Mouse (Mus musculus) T-helper 17 cell (primary cell): ENCODE data around the gene Pdzd2.

Experiments
- in situ Hi-C, 2 experiments: fragments of 300-600 bp; cut with MboI, MseI; formaldehyde crosslinking; loops; 1 replicate in 1 of 2; 2 replicates in 1 of 2; pipeline ENCODE4 v1.15.1; 2025; ENCODE audit warnings: high pct_unique_total_duplicates in 2 of 2

Gene Pdzd2

GRCm38 (mm10) chr15:12490969-12491368 is 248.8 kb downstream of the Pdzd2 start:
- in situ Hi-C loops: no loop called here

- in situ Hi-C loops: no loop called here
Observed at GRCm38 (mm10) chr15:12490527-12490926, 249.2 kb downstream of the Pdzd2 start.

- in situ Hi-C loops: no loop called here
Observed at GRCm38 (mm10) chr15:12488316-12488715, 251.4 kb downstream of the Pdzd2 start.

GRCm38 (mm10) chr15:12481261-12481660 is 258.5 kb downstream of the Pdzd2 start:
- in situ Hi-C loops: no loop called here

GRCm38 (mm10) chr15:12480369-12480768 is 259.4 kb downstream of the Pdzd2 start:
- in situ Hi-C loops: no loop called here

GRCm38 (mm10) chr15:12479326-12479725 is 260.4 kb downstream of the Pdzd2 start:
- in situ Hi-C loops: no loop called here

- in situ Hi-C loops: no loop called here
Observed at GRCm38 (mm10) chr15:12473596-12473995, 266.1 kb downstream of the Pdzd2 start.

GRCm38 (mm10) chr15:12472646-12473045 is 267.1 kb downstream of the Pdzd2 start:
- in situ Hi-C loops: no loop called here

GRCm38 (mm10) chr15:12470900-12471838 is 268.6 kb downstream of the Pdzd2 start:
- in situ Hi-C loops: no loop called here

GRCm38 (mm10) chr15:12468625-12469024 is 271.1 kb downstream of the Pdzd2 start:
- in situ Hi-C loops: no loop called here

- in situ Hi-C loops: no loop called here
Observed at GRCm38 (mm10) chr15:12465748-12466147, 274.0 kb downstream of the Pdzd2 start.

GRCm38 (mm10) chr15:12456808-12457207 is 282.9 kb downstream of the Pdzd2 start:
- in situ Hi-C loops: no loop called here

- in situ Hi-C loops: no loop called here
Observed at GRCm38 (mm10) chr15:12453343-12453742, 286.4 kb downstream of the Pdzd2 start.

- in situ Hi-C loops: no loop called here
Observed at GRCm38 (mm10) chr15:12452141-12452995, 287.4 kb downstream of the Pdzd2 start.

- in situ Hi-C loops: no loop called here
Observed at GRCm38 (mm10) chr15:12451448-12451847, 288.3 kb downstream of the Pdzd2 start.

GRCm38 (mm10) chr15:12450790-12451189 is 288.9 kb downstream of the Pdzd2 start:
- in situ Hi-C loops: no loop called here

GRCm38 (mm10) chr15:12449321-12449720 is 290.4 kb downstream of the Pdzd2 start:
- in situ Hi-C loops: loop anchor here in 1 of 2 experiments (10.0 kb wide), 1 partner anchor 1735 kb away; the partner anchor contains the start of gene Rai14

GRCm38 (mm10) chr15:12447021-12447434 is 292.7 kb downstream of the Pdzd2 start:
- in situ Hi-C loops: loop anchor here in 1 of 2 experiments (10.0 kb wide), 1 partner anchor 1732 kb away; the partner anchor contains the start of gene Rai14

GRCm38 (mm10) chr15:12444551-12444950 is 295.2 kb downstream of the Pdzd2 start:
- in situ Hi-C loops: loop anchor here (5.0 to 10.0 kb wide), 2 partner anchors 72 to 1730 kb away; partner anchors contain the start of gene Rai14 (in 1 of the 2)

GRCm38 (mm10) chr15:12439351-12439751 is 300.4 kb downstream of the Pdzd2 start:
- in situ Hi-C loops: no loop called here

GRCm38 (mm10) chr15:12438691-12439090 is 301.0 kb downstream of the Pdzd2 start:
- in situ Hi-C loops: no loop called here

- in situ Hi-C loops: no loop called here
Observed at GRCm38 (mm10) chr15:12438081-12438480, 301.6 kb downstream of the Pdzd2 start.
